Mouse (Mus musculus): ENCODE data around the gene Polg.
A peak's percentile ranks its signal among the peaks of the same experiment; 100 is the strongest.

The Polg gene

GRCm38 (mm10) chr7:79464776-79465420 lies 1.3 kb downstream of the Polg start:
- peak in 1 of 2 experiments; percentile 19 for DNase-seq

DNA sequence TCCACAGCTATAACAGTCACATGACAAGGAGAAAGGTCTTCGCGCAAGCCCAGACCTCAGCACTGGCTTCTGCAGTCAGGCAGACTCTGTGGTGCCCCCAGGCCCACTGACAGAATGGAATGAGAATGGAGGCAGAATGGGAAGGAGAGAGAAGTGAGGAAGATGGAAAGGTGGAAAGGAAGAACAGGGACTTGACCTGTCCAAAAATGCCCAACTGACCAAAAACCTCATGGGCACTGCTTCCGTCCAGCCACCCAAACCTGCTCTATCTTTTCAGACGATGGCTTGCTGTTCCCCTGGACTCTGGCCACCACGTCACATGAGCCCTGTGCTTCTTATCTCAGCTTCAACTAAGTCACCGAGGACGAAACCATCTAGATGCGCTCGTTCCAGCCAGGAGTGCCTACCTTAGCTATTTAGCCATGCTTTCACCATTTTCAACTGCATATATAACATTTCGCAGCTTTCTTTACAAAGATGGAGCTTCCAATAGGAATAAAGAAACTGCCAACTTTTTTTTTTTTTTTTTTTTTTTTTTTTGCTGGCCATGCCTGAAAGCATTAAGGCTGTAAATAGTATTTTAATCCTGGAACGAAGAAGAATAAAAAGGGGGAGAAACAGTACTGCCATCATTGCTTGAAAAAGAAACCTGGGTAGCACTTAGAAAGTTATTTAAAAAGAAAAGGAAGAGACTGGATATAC lies 2.6 kb downstream of the Polg start:
- DNase-seq: no peak

GRCm38 (mm10) chr7:79461721-79462120 lies 4.4 kb downstream of the Polg start:
- DNase-seq: no peak

- no peak for DNase-seq
Measured at GRCm38 (mm10) chr7:79447486-79447885, 18.7 kb downstream of the Polg start.

DNA sequence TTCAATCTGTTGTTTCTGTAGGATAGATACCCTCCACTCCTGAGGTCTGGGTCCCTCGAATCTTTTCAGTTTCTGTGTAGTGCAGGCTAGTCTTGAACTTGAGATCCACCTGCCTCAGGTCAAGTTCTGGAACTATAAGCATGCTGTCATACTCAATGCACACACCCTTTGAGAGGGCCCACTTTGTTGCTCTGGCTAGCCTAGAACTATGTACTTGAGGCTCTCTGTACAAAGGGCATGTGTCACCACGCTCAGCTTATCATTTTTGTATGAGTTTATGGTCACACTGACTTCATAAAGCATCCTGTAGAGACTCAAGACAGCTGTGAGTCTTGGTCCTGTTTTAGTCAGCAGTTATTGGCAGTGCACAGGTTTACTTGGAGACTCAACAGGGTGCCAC lies 19.1 kb downstream of the Polg start:
- DNase-seq: no peak

DNA sequence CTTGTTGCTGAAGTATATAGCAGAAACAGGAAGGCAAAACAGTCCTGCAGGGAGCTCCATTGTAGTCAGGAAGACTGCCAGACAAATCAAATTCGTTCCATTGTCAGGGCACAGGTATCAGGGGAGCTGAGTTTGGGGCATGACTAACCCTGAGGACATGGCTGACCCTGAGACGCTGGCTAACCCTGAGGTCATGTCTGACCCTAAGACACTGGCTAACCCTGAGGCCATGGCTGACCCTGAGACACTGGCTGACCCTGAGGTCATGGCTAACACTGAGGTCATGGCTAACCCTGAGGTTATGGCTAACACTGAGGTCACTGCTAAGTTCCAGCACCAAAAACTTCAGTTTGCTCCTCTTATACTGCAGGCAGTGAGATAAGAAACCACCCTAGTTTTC lies 26.1 kb downstream of the Polg start:
- DNase-seq: no peak

GRCm38 (mm10) chr7:79428243-79428642 lies 37.9 kb downstream of the Polg start:
- DNase-seq: no peak

DNA sequence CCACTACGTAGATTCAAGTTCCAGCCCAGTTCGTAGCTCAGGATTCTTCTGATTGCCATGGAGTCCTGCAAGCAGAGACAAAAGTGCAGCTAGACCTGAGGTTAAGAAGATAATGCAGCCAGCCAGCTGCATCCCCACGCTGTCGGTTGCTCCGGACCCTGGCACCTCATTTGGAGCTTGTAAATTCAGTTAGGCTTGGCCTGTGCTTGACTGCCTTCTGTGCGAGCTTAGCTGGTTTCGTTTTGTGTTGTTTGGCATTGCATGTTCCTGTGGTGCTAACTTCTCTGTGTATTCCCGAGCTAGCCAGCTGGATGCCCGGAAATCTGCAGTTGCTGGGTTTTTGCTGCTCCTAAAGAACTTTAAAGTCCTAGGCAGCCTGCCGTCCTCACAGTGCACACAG lies 40.4 kb downstream of the Polg start:
- no peak for DNase-seq

GRCm38 (mm10) chr7:79422876-79423275 lies 43.3 kb downstream of the Polg start:
- DNase-seq: no peak

- DNase-seq: no peak
Measured at GRCm38 (mm10) chr7:79419950-79420349, 46.2 kb downstream of the Polg start.

- DNase-seq: no peak
Measured at GRCm38 (mm10) chr7:79414449-79415375, 51.5 kb downstream of the Polg start.

DNA sequence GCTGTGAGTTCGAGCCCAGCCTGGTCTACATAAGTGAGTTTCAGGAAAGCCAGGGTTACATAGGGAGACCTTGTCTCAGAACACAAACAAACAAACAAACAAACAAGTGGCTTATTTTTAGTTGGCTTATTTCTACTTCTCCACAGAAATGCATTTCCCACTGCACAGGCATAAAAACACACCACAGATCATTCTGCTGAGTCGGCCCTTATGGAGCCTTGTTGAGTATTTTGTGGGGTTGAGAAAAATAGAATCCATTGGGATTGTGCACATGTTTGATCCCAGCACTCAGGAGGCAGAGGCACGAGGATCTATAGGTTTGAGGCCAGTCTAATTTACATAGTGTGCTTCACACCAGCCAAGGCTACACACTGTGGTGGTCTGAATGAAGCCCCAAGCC lies 65.9 kb downstream of the Polg start:
- DNase-seq: no peak

DNA sequence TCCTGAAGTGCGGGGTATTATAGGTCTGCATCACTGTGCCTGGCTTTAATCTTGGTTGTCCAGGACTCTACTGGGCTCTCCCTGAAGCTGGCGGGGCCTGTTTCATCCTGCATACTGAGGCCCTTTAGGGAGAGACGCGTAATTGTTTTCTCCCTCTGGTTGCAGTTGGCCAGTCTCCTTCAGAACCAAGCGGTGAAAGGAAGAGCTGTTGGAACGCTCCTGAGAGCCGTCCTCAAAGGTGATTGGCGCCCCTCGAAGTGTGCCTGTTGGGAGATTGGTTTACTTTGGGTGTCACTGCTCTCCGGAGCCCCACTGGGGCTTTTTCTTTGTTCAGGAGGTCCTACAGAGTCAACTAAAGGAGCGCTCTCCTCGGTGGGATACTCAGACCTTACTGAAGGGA lies 67.2 kb downstream of the Polg start:
- no peak for DNase-seq

- no peak for DNase-seq
Measured at GRCm38 (mm10) chr7:79398426-79398825, 67.7 kb downstream of the Polg start.

DNA sequence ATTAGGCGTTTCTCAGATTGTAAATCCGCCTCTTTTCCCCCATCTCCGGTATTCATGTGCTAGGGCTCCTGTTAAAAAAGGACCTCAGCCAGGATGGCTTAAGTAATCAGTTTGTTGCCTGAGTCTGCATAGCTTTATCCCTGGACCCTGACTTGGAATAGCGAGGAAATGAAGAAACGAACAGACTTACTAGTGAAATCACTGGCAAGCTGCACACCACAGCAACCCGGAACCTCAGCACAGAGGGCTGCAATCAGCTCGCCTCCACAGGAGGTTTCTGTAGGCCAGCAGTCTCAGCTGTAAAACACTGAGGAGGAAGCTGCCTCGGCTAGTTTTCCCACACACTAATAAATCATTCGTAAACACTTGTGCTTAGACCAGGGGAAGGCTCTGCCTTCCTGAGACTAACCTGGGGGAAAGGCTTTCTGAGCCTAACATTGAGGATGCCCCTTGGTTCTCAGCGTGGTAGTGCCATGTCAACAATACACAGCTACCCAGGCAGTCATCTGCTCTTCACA lies 68.7 kb downstream of the Polg start:
- no peak for DNase-seq

All from thymus, adult 18-20 months (tissue).